Mouse (Mus musculus): ENCODE results near the gene Ugt1a6a. TPM values are rescaled to one million over a fixed set of nuclear protein-coding genes. Genes with fewer than 3 reads are reported as not detected.
"Not testable (repeated sequence)": the region's sequence is repeated elsewhere in the genome, so short reads cannot be mapped to it uniquely, and the experiment has no call there.

The Ugt1a6a gene
- polyA plus RNA-seq, 1 experiment from 2014 or later: 5.0 TPM

GRCm38 (mm10) chr1:88222216-88222615, 87.6 kb downstream of the Ugt1a6a start:
- WGBS: 56% methylated on average over 2 of the region's 2 CpGs
- H3K27ac ChIP-seq: no peak overlapping the region
- no peak for DNase-seq (ENCODE audit: low spot score)
- no peaks in the 10 kb centered on the region for H3K36me3 ChIP-seq (replicated peaks; ENCODE audit: control insufficient read depth, insufficient read depth)
- no peak overlapping the region for H3K9ac ChIP-seq
- no peaks in the 10 kb centered on the region for H3K4me1 ChIP-seq (replicated peaks; ENCODE audit: control insufficient read depth, insufficient read depth, low read length)
- H3K4me3 ChIP-seq (replicated peaks; ENCODE audit: low read length): no peak overlapping the region
- no peak for ATAC-seq (ENCODE audit: low FRiP score)
- no peaks in the 10 kb centered on the region for H3K27me3 ChIP-seq (ENCODE audit: control insufficient read depth, insufficient read depth, low read length)
- H3K9me3 ChIP-seq (ENCODE audit: control insufficient read depth, low read length): peaks cover 27% of the 10 kb centered on the region
- no peak overlapping the region for H3K4me2 ChIP-seq (replicated peaks)

GRCm38 (mm10) chr1:88223011-88223515, 88.5 kb downstream of the Ugt1a6a start:
- not testable (repeated sequence) for H3K27ac ChIP-seq; ATAC-seq (ENCODE audit: low FRiP score); H3K9ac ChIP-seq; H3K4me2 ChIP-seq (replicated peaks); H3K4me3 ChIP-seq (replicated peaks; ENCODE audit: low read length); H3K4me1 ChIP-seq (replicated peaks; ENCODE audit: control insufficient read depth, insufficient read depth, low read length); DNase-seq (ENCODE audit: low spot score); H3K27me3 ChIP-seq (ENCODE audit: control insufficient read depth, insufficient read depth, low read length); H3K36me3 ChIP-seq (replicated peaks; ENCODE audit: control insufficient read depth, insufficient read depth)
- H3K9me3 ChIP-seq (ENCODE audit: control insufficient read depth, low read length): peaks cover 35% of the 10 kb centered on the region

DNA sequence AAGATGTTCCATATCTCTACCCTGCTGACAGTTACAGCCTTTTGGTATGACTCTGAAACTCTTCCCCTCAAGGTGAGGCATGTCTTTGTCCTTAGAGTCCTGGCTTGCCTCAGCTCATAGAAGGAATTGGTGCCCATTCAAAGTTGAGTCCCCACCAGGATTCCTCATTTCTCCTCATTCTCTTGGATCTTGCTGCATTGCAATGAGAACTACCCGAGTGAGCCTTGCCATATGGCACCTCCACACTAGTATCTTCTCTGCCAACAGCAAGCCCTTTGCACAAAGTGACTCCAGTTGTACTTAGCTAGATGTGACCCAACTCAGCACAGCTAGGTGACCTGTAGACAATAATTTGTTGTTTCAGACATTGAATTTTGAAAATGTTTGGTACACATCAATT, 89.0 kb downstream of the Ugt1a6a start:
- DNase-seq (ENCODE audit: low spot score): no peak

DNA sequence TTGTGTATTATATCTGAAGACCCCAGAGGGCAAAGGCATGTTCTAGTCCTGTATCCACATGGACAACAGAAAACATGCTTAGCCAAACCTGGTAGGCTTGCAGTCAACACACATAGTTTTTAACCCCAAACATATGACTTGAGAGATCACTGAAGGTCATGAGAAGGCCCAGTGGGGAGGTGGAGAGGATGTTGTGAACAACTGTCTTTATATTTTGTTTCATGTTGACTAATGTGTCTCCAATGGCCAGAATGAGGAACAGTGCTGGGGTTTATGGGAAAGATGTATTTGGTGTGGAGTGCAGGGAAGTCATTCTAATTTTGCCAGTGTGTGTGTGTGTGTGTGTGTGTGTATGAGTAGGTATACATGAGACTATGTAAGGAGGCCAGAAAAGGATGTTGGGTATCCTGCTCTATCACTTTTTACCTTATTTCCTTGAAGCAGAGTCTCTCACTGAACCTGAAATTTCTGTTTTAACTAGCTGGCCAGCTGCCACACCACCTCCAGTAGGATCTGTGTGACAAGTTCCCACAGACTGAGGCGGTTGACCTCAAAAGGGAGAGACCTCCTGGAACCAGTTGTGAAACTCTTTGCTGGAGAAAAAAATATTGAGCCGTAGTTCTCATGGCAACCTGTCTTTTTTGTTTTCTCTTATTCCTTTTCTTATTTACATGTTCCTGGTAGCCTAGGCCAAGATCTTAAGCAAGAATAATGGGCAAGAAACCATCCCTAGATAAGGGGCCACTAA, 89.6 kb downstream of the Ugt1a6a start:
- Histone ChIP-seq H3K4me3 (replicated peaks; ENCODE audit: low read length) (no peak overlapping the region), H3K27ac (no peak overlapping the region), H3K4me2 (replicated peaks) (no peak overlapping the region), H3K4me1 (replicated peaks; ENCODE audit: control insufficient read depth, insufficient read depth, low read length) (no peaks in the 10 kb centered on the region), H3K36me3 (replicated peaks; ENCODE audit: control insufficient read depth, insufficient read depth) (no peaks in the 10 kb centered on the region), H3K9ac (no peak overlapping the region), H3K9me3 (ENCODE audit: control insufficient read depth, low read length) (peaks cover 46% of the 10 kb centered on the region), H3K27me3 (ENCODE audit: control insufficient read depth, insufficient read depth, low read length) (no peaks in the 10 kb centered on the region)
- ATAC-seq (ENCODE audit: low FRiP score) (no peak), DNase-seq (ENCODE audit: low spot score) (no peak)
- 75% methylated on average over 2 of the region's 2 CpGs for WGBS

More for the DNA sequence above, 89.0 kb downstream of the Ugt1a6a start:
- H3K4me1 ChIP-seq (replicated peaks; ENCODE audit: control insufficient read depth, insufficient read depth, low read length): no peaks in the 10 kb centered on the region
- no peaks in the 10 kb centered on the region for H3K36me3 ChIP-seq (replicated peaks; ENCODE audit: control insufficient read depth, insufficient read depth)
- WGBS: 63% methylated on average over 1 of the region's 1 CpGs
- H3K9me3 ChIP-seq (ENCODE audit: control insufficient read depth, low read length): peaks cover 40% of the 10 kb centered on the region
- H3K9ac ChIP-seq: no peak overlapping the region
- no peak overlapping the region for H3K27ac ChIP-seq
- no peak overlapping the region for H3K4me2 ChIP-seq (replicated peaks)
- no peaks in the 10 kb centered on the region for H3K27me3 ChIP-seq (ENCODE audit: control insufficient read depth, insufficient read depth, low read length)
- ATAC-seq (ENCODE audit: low FRiP score): no peak
- no peak overlapping the region for H3K4me3 ChIP-seq (replicated peaks; ENCODE audit: low read length)

DNA sequence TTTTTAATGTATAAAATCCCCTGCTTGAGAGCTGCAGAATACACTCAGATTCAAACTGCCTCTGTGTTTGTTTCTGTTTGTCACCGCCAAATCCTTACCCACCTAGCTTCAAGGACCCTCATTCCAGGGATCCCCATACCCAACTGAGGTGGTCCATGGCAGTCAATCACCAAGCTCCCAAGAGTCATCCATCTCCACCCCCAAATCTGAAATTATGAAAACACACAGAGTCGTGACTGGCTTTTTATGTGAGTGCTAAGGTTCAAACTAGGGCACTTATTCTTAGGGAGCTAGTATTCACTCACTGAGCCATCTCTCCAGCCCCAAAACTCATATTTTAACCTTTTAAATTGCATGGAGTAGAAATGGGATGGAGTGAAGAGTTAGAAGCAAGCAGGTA, 90.7 kb downstream of the Ugt1a6a start:
- H3K9ac ChIP-seq; H3K27me3 ChIP-seq (ENCODE audit: control insufficient read depth, insufficient read depth, low read length); DNase-seq (ENCODE audit: low spot score); H3K27ac ChIP-seq; H3K4me3 ChIP-seq (replicated peaks; ENCODE audit: low read length); H3K4me2 ChIP-seq (replicated peaks); ATAC-seq (ENCODE audit: low FRiP score); H3K36me3 ChIP-seq (replicated peaks; ENCODE audit: control insufficient read depth, insufficient read depth); H3K4me1 ChIP-seq (replicated peaks; ENCODE audit: control insufficient read depth, insufficient read depth, low read length): not testable (repeated sequence)
- WGBS: 40% methylated on average over 2 of the region's 2 CpGs
- H3K9me3 ChIP-seq (ENCODE audit: control insufficient read depth, low read length): peaks cover 57% of the 10 kb centered on the region

GRCm38 (mm10) chr1:88225741-88226140, 91.1 kb downstream of the Ugt1a6a start:
- no peaks in the 10 kb centered on the region for H3K27me3 ChIP-seq (ENCODE audit: control insufficient read depth, insufficient read depth, low read length)
- no peaks in the 10 kb centered on the region for H3K4me1 ChIP-seq (replicated peaks; ENCODE audit: control insufficient read depth, insufficient read depth, low read length)
- no peak overlapping the region for H3K4me2 ChIP-seq (replicated peaks)
- peaks cover 62% of the 10 kb centered on the region for H3K9me3 ChIP-seq (ENCODE audit: control insufficient read depth, low read length)
- no peak overlapping the region for H3K27ac ChIP-seq
- no peak overlapping the region for H3K4me3 ChIP-seq (replicated peaks; ENCODE audit: low read length)
- H3K9ac ChIP-seq: no peak overlapping the region
- H3K36me3 ChIP-seq (replicated peaks; ENCODE audit: control insufficient read depth, insufficient read depth): no peaks in the 10 kb centered on the region
- DNase-seq (ENCODE audit: low spot score) (no peak), ATAC-seq (ENCODE audit: low FRiP score) (no peak)

DNA sequence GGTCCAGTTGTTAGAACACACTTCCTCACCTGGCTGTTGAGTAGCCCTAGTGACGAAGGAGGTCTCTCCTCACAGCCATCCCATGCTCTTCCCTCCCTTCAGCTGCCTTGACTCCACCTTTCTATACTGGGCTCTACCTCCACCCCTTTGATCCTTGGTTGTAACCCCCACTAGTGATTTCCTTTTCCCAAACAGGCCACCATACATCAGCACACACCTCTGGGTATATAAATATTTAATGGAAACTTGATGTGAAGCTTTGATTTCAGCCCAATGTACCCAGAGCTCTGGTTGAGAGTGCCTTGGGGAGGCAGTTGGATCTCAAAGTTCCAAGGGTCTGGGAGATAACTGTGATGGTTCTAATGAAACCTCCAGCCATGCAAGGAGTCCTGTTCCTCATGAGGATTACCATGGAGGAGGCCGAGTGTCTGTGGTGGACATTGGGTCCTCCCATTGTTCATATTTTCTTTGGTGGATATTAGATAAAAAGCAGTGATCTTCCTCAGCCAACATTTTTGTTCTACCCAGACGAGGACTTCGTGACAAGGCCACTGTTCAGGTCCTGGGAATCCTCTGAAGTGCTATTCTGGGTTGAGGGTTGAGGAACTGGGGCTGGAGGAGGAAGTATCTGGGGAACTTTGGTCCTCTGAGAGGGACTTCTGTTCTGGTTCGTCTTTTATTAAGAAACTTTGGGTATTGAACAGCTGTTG, 92.2 kb downstream of the Ugt1a6a start, which contains the start of gene Mroh2a:
Gene Mroh2a, plus strand, starts transcription at position 317 of the 710 bp plus-strand sequence.
- H3K27ac ChIP-seq: no peak within 1 kb of the TSS
- WGBS: 58% methylated on average over 5 of the region's 5 CpGs
- H3K4me2 ChIP-seq (replicated peaks): no peak within 1 kb of the TSS
- no peaks in the 10 kb centered on the region for H3K36me3 ChIP-seq (replicated peaks; ENCODE audit: control insufficient read depth, insufficient read depth)
- no peaks in the 10 kb centered on the region for H3K4me1 ChIP-seq (replicated peaks; ENCODE audit: control insufficient read depth, insufficient read depth, low read length)
- H3K9me3 ChIP-seq (ENCODE audit: control insufficient read depth, low read length): peaks cover 73% of the 10 kb centered on the region
- no peaks in the 10 kb centered on the region for H3K27me3 ChIP-seq (ENCODE audit: control insufficient read depth, insufficient read depth, low read length)
- ATAC-seq (ENCODE audit: low FRiP score): no peak
- DNase-seq (ENCODE audit: low spot score): no peak
- no peak within 1 kb of the TSS for H3K9ac ChIP-seq
- H3K4me3 ChIP-seq (replicated peaks; ENCODE audit: low read length): no peak within 1 kb of the TSS

DNA sequence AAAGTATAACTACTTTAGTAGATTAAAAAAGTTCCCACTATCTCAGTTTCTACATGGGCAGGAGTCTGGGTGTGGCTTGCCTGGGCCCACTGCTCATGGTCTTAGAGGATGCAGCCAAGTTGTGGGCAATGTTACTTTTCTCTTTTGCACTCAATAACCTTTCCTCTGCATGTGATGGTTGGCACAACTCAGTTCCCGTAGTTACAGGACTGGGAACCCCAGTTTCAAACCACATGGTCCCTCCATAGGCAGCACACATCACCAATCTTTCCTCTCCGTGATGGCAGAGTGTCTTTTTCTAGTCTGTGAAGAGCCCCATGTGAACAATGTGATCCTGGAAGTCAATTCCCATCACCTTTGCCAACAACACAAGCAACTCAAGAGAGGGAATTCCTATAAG, 92.9 kb downstream of the Ugt1a6a start:
- DNase-seq (ENCODE audit: low spot score) (no peak), ATAC-seq (ENCODE audit: low FRiP score) (no peak)
- no peaks in the 10 kb centered on the region for H3K27me3 ChIP-seq (ENCODE audit: control insufficient read depth, insufficient read depth, low read length)
- no peaks in the 10 kb centered on the region for H3K4me1 ChIP-seq (replicated peaks; ENCODE audit: control insufficient read depth, insufficient read depth, low read length)
- no peaks in the 10 kb centered on the region for H3K36me3 ChIP-seq (replicated peaks; ENCODE audit: control insufficient read depth, insufficient read depth)
- H3K9ac ChIP-seq: no peak overlapping the region
- H3K4me3 ChIP-seq (replicated peaks; ENCODE audit: low read length): no peak overlapping the region
- peaks cover 73% of the 10 kb centered on the region for H3K9me3 ChIP-seq (ENCODE audit: control insufficient read depth, low read length)
- no peak overlapping the region for H3K27ac ChIP-seq
- 64% methylated on average over 2 of the region's 2 CpGs for WGBS
- H3K4me2 ChIP-seq (replicated peaks): no peak overlapping the region

GRCm38 (mm10) chr1:88228121-88228520, 93.5 kb downstream of the Ugt1a6a start:
- Histone ChIP-seq H3K4me1 (replicated peaks; ENCODE audit: control insufficient read depth, insufficient read depth, low read length) (no peaks in the 10 kb centered on the region), H3K9ac (no peak overlapping the region), H3K27me3 (ENCODE audit: control insufficient read depth, insufficient read depth, low read length) (no peaks in the 10 kb centered on the region), H3K27ac (no peak overlapping the region), H3K4me2 (replicated peaks) (no peak overlapping the region), H3K36me3 (replicated peaks; ENCODE audit: control insufficient read depth, insufficient read depth) (no peaks in the 10 kb centered on the region), H3K9me3 (ENCODE audit: control insufficient read depth, low read length) (peaks cover 79% of the 10 kb centered on the region), H3K4me3 (replicated peaks; ENCODE audit: low read length) (no peak overlapping the region)
- DNase-seq (ENCODE audit: low spot score) (no peak), ATAC-seq (ENCODE audit: low FRiP score) (no peak)
- WGBS: 69% methylated on average over 7 of the region's 7 CpGs
